Mouse (Mus musculus): ENCODE measurements at regions not wholly inside any gene's neighbourhood (a gene's known extent, or its start where the extent isn't known, plus 50 kb on each side); places are given as distances from the start of the nearest gene placed in this dataset.

DNA sequence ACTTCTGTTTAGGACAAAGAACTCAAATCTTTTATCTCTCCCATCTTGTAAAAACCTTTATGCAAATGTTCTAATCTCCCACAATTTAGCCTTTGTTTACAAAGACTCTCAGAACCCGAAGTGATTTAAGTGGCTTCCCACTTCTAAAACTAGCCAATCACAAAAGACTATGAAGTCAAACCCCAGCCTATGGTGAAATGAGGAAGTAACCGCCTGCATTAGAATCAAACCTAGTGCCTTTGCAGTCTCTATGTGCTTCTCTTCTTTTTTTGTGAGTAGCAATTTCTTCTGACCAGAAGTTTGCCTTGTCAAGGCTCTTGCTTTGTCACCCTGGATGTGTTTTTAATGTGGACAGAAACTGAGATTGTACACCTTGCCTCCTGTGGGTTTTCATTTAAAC, 53.6 kb upstream of the Slc25a13 start:
- Histone ChIP-seq H3K9me3 (no peaks in the 10 kb centered on the region), H3K27me3 (no peaks in the 10 kb centered on the region), H3K4me2 (no peak overlapping the region), H3K27ac (no peak overlapping the region), H3K9ac (no peak overlapping the region), H3K4me3 (no peak overlapping the region), H3K36me3 (no peaks in the 10 kb centered on the region), H3K4me1 (no peaks in the 10 kb centered on the region)
- ATAC-seq (ENCODE audit: borderline replicate concordance, extremely low read depth, low FRiP score, low TSS enrichment), result no peak
- 29% methylated on average over 2 of the region's 2 CpGs for WGBS

All from lung, embryonic 15.5 days (tissue).